Mouse (Mus musculus) A20 (cell line): ENCODE measurements at regions not wholly inside any gene's neighbourhood (a gene's known extent, or its start where the extent isn't known, plus 50 kb on each side); places are given as distances from the start of the nearest gene placed in this dataset.
A peak's percentile ranks its signal among the peaks of the same experiment; 100 is the strongest.
"Not testable (repeated sequence)": the region's sequence is repeated elsewhere in the genome, so short reads cannot be mapped to it uniquely, and the experiment has no call there.

Experiments
- DNase-seq: peaks from one replicate; pipeline ENCODE4 v3.0.0-alpha.2; 2011; ENCODE audit warnings: low read depth, low spot score

- peak; percentile 38 for DNase-seq
These were observed 96.6 kb upstream of the Selenop start for GRCm38 (mm10) chr15:3171774-3172173.

DNA sequence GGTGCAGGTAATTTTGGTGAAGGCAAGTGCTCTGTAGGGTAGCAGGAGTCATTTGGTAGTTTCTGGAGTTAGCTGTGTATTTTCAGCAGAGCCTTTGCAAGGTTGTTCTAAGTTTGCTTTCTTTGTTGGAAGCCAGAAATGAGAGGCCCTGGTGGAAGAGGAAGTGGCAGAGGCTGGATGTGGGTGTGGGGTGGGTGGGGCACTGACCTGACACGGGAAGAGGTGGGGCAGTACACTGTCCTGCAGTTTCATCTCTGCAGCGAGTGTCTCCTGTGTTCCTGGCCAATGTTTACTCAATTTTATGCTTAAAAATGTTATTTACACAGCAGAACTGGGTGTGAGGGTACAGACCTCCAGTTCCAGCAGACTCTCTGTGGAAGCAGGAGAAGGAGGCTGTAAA, 94.3 kb upstream of the Selenop start:
- DNase-seq, result peak; percentile 58

DNA sequence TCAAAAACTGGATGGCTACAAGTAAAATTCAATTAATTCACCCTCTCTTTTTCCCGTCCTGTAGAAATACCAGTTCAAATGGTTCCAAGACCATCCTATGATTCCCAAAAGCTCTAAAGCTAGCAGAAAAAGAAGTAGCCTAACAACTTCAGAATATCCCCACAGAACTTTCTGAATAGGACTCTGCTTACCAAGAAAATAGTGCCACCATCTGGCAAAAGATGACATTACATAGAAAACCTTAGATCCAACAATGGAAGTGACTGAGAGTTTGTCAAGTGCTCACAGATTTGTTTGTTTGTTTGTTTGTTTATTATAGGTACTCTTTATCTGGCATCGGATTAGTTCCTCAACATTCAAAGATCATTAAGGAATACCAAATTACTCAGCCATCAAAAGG, 93.5 kb upstream of the Selenop start:
- peak; percentile 63 for DNase-seq

DNA sequence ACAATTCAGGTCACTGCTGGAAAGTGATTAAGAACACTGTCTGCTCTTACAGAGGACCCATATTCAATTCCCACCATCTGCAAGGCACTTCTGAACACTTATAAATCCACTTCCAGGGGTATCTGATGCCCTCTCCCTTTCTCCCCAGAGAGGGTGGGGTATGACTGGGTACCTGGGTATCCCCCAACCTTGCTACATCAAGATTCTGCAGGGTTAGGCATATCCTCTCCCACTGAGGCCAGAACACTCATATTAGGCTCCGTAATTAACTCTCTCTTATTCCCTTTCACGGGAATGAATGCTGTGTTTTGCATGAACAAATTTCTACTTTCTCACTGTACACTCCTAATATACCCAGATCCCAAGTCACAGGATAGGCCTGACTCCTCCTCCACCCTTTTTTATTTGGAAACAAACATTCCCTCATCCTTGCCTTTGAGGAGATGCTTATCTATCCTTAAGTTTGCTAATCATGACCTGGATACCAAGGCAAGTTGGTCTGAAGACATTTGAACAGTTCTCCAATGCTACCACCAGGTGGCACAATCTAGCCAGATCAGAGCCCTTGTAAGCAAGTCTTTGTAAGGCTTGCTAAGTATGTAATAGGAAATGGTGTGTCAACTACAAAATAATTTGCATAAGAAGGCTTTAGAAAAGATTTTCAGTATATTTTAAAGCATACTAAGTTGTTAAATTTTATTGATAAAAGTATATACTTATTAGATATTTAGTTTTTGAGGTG, 66.3 kb upstream of the Selenop start:
- DNase-seq, result peak; percentile 60

GRCm38 (mm10) chr15:3205522-3205921, 62.8 kb upstream of the Selenop start:
- DNase-seq, result no peak

DNA sequence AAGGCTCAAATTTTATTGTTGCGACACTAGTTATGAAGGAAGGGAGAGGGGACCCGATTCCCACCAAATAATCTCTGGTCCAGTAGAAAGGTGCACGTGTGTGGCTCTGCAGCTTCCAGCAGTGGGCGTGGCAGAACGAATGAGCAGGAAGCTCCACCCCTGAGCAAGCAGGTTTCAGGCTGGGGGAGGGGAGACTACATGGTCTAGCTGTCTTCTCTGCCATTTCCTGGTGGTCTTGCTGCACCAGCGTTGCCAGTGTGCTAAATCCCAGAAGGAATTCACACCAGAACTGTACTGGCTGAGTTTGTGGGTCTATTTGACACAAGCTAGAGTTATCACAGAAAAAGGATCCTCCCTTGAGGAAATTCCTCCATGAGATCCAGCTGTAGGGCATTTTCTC, 62.3 kb upstream of the Selenop start:
- DNase-seq, result not testable (repeated sequence)

GRCm38 (mm10) chr15:3213721-3214120, 54.6 kb upstream of the Selenop start:
- peak; percentile 47 for DNase-seq

GRCm38 (mm10) chr15:3215201-3215600, 53.1 kb upstream of the Selenop start:
- no peak for DNase-seq
